Mouse (Mus musculus): Measurements from ENCODE around the gene Hoxc6. TPM values are rescaled to one million over a fixed set of nuclear protein-coding genes. Genes with fewer than 3 reads are reported as not detected.

The Hoxc6 gene
- total RNA-seq, 1 experiment from 2014 or later, result 37.4 TPM

DNA sequence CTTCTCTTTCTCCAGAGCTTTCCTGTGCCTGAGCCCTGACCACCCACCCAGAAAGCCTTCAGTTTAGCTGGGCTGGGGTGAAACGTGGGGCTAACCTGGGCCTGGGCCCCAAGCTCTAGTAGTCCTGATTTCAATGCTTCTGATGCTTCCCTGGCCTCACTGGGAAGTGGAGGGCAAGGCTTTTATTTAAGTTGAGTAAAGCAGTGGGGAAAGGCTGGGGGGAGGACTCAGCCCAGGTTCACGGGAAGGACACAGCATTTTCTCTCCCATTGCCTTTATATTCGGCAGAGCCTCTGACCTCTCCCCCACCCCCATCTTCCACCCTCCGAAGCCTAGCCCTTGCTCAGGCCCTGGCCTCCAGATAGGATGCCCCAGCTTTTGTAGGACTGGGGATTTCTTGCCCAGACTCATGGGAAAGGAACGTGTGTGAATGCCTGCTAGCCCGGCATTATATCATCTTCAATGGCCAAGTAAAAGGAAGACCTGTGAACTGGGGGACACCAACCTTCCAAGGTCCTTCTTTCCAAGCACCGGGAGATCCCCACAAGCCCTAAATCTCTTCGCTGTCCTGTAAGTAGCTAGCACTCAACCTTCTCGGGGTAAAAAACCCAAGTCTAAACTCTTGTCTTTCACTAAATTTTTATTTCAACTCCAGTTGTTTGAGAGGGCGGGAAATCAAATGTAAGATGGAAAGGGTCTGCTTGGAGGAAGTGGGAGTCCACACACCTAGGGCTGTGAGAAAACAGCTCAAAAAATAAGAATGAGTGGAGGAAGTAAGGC, 40.8 kb downstream of the Hoxc6 start:
- DNase-seq, result no peak

DNA sequence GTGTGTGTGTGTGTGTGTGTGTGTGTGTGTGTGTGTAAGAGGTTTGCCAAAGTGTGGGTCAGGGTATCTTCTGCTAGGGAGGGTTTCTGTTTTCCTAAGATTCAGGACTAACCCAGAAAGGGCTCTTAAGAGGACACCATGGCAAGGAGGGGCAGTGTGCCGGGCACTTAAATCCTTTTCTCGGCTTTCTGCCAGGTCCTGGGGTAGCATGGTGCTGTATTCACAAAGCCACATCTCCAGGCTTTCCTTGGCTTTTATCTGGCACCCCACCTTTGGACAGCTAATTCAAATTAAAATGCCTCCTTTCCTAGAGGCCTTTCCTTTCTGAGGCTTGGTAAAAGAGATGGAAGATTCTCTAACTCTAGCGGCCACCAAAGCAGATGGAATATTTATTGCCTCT, 41.6 kb downstream of the Hoxc6 start:
- no peak for DNase-seq

DNA sequence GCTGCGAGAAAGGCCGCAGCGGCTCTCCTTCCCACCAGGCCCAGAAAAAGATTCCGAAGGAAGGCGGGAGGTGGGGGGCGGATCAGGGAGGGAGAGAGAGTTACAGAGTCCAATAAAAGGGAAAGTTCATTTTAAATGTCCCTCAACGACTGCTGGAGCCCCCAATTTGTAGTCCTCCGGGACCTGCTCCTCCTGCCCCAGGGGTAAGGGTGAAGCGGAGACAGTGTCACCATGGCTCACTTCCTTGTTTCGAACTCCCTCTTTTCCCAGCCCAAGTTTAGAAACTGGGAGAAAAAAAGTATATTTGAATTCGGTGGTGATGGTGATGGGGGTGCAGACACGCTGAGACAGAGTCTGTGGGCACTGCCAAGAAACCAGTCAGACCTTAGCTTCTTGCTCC, 42.5 kb downstream of the Hoxc6 start:
- no peak for DNase-seq

DNA sequence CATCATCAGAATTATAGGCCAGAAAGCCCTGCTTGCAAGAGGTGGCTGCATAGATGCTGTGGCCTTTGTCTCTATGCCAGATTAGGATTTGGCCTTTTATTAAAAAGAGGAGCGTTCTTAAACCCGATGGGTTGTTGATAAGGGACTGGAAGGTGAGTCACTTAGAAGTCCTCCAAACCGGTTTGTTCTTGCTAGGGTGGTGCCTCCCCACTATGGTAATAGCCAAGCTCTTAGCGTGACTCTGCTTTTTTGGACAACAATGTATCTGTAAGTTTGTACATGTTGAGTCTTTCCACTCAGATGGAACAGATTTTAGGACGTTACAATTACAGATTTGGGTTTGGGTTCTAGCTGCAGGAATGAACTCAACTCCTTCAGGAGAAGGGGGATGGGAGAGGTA, 43.6 kb downstream of the Hoxc6 start:
- no peak for DNase-seq

DNA sequence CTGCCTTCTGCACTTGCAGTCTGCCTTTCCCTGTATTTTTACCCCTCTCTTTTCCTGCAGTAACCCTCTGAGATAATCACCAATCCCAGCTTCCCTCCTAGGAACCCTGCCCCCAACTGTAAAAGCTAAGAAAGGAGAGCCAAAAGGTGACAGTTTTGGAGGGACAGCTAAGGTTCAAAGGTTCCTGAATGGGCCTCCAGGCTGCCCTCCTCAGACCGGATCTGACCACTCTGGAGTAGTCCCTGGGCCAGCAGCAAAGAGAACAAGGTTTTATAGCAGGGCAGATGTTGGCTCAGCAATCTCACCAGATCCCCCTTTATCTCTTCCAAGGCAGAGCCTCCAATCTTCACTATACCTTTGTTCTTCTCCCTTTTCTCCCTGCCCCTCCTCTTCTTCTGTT, 44.2 kb downstream of the Hoxc6 start:
- DNase-seq, result no peak

DNA sequence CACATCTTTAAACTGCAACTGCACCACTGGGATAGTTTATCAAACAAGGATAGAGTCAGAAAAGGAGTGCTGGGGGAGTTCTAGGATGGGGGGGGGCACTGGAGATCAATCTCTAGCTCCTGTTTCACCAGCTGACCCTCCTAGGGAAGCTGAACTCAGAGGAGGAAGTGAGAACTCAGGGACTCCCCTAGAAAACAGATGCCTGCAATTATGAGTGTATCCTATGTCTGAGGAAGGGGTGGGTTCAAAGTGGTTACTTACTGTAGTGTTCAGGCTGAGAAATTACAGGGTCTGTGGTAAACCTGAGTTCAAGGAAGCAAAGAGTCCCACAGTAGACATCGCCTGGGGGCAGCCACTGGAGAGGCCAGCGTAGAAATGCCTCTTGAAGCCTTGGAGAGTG, 53.6 kb downstream of the Hoxc6 start:
- no peak for DNase-seq

DNA sequence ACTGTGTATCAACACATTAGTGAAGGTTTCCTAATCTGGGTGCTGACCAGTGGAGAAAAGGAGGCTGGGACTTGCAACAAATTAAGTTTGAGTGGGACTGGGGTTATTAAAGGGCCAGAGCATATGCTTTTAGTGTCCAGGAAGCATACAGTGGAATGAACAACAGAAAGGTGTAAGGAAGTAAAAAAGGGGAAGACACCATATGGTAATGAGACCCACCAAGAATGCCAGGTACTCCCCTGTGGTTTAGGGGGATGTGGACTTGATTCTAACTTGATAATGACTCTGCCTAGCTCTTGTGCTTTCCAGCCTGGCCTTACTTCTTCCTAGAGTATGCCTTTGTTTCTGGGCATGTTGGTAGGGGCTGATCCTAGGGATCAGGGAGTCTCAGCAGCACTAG, 55.2 kb downstream of the Hoxc6 start:
- DNase-seq, result no peak

DNA sequence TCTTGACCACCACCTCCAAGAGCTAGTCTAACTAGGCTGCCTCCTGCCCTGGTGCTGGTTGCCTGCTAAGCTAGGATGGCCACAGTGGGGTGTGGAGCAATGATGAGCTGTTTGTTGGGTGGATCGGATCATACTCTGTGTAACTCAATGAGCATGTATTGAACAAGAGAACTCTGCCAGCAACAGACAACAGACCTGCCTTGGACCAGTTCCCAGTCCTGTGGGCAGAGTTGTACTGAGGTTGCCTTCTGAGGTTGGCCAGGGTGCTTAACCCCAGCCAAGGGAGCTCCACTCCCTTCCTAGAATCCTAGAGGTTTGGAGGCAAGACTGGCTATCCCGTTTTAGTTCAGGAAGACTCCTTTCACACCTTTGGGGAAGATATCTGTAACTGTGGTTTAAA, 58.3 kb downstream of the Hoxc6 start:
- DNase-seq, result no peak

DNA sequence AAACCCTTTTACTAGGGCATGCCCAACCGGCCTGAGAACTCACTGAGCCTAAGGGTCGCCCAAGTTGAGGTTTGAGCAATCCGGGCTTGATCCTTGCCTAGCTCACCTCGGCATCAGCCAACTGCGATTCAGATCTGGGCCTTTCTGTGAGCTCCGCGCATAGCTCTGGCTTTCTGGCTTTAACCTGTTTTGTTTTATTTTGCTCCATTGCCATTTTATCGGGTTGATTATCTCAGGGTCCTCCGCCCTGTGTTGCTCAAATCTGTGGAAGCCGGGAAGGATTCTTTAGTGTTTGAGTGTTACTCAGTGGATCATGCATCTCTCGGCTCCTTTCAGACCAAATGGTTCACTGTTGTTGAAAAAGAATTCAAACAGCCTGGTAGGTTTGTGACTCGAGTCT, 60.7 kb downstream of the Hoxc6 start:
- DNase-seq, result peak; percentile 44

DNA sequence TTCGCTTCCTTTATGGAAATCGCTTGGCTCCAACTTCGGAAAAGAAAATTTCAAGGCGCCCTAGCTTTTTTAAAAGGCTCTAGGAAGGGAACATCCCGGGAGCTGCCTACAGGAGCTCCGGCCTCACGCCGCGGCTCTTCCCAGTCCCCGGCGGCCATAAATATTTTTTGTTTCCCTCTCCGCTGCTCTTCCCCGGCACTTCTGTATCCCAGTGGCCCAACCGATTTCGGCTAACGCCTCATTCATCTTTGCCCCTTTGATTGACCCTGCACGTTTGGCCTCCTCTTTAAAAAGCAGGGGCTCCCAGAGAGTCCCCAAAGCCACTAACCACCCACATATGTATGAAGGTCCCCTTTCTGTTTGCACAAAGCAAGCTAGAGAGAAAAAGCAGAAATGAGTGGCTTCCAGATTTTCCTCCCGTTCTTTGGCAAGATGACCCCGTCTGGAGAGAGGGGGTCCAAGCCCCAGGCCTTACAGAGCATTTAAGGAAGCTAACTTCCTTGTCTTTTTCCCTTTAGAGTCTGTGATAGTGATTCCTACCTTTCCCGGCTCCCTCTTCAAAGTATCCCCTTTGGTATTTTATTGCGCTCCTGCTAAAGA, 61.4 kb downstream of the Hoxc6 start:
- DNase-seq, result peak; percentile 22

DNA sequence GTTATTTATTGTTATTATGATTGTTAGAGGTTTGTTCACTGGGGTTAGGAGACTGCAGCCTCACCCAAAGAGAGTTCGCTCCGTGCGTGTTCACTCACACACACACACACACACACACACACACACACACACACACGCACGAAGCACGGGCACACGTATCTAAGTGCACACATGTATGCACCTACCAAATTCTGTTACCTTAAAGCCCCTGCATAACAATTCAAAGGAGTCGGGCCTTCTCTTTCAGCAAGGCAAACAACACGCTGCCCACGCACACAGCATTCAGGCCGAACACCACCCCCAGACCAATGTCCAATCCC, 61.9 kb downstream of the Hoxc6 start:
- DNase-seq, result peak; percentile 48

DNA sequence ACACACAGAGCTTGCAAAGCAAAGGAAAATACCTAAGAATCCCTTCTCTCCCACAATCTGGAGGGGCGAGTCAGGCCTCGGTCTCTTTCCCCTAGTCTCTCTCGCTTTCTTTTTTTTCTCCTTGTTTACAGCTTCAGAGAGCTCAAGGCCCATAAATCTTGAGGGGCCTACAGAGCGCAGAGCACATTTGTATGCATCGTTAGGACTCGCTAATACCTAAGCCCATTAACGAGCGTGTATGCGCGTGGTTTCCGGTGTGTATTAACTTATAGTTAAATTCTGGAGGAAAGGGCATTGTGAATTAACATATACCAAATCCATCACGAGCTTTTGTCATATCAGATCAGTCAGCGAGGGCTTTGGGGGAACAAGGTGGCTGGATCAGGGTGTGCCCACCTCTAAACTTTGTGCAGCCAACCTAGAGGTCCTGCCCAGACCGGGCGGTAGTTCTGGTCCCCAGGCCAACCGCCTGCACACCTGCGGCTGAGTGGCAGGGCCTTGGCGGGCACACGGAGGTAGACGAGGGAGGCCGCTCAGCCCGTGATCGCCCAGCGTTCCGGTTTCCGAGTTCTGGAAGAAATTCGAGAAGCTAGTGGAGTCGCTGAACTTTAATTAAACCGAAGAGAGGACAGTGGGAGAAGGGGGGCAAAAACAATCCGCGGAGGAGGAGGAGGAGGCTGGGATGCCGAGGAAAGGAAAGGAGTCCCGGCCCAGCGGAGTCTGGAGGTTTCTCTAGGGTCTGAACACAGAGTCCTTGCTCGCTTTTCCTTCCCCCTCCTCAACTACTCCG, 62.5 kb downstream of the Hoxc6 start:
- peak; percentile 54 for DNase-seq

DNA sequence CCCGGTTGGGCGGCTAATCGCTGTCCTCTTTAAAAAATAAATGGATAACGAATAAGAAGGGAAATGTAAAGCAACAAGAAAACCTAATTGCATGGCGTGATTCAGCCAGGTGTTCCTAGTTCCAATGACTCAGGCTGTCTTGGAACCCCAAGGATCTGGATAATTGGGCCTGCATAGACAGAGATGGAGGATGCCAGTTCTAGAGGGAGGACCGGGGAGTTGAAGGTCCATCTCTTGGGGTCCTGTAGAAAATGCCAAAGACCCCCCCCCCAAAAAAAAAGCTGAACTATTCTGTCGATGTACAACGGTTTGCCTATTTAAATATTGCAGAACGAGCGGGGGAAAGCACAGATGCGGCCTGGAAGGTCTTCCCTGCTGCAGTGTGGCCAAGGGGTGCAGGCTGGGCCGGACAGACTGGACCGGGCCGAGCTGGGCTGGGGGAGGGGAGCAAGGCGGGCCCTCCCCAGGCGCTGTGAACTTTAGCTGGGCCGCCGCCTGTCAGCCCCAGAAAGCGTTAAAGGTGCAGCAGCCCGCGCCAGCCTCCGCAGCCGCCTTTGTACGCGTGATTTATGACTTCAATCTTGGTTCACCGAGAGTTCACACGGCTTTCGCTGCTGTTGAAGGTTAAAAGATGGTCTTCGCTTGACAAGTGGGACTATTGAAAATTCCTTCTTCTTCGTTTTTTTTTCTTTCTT, 63.2 kb downstream of the Hoxc6 start:
- DNase-seq, result peak; percentile 71

Small RNA genes within 50 kb of the gene (microRNA-seq; reads per million reads assigned to microRNA genes)
- gene Mir196a-2 (216 to 276 reads per million in 2 experiments), gene Mir615 (988 to 1,832 reads per million in 2 experiments)

Other genes starting within 250 kb of the Hoxc6 start
- gene Hoxc13, start 77.2 kb upstream of the Hoxc6 start, total RNA-seq (2021), result not detected in 2 replicates
- gene Hoxc12, start 61.5 kb upstream of the Hoxc6 start, total RNA-seq (2021), result not detected in 2 replicates
- gene Hoxc11, start 43.8 kb upstream of the Hoxc6 start, total RNA-seq (2021), result not detected in 2 replicates
- 0.19 and 1.1 TPM in 2 replicates for gene Hoxc10, start 31.5 kb upstream of the Hoxc6 start, total RNA-seq (2021)
- gene Hoxc5, start 30.8 kb upstream of the Hoxc6 start, total RNA-seq (2021), result 6.9 and 7.4 TPM in 2 replicates
- 1.8 and 2.1 TPM in 2 replicates for gene Hoxc9, start 21.8 kb upstream of the Hoxc6 start, total RNA-seq (2021)
- gene Hoxc8, start 7.7 kb upstream of the Hoxc6 start, total RNA-seq (2021), result 19.2 and 20.1 TPM in 2 replicates
- gene Hoxc4, start 20.7 kb downstream of the Hoxc6 start, total RNA-seq (2021), result 6.8 and 7.7 TPM in 2 replicates
- 10.9 and 17.6 TPM in 2 replicates for gene Smug1, start 168.8 kb downstream of the Hoxc6 start, total RNA-seq (2021)
- gene Cbx5, start 241.6 kb downstream of the Hoxc6 start, total RNA-seq (2021), result 73.0 and 73.8 TPM in 2 replicates
- gene Hnrnpa1, start 242.2 kb downstream of the Hoxc6 start, total RNA-seq (2021), result 273 and 322 TPM in 2 replicates

Data from adrenal gland, postnatal 14 days (tissue).